Mouse (Mus musculus) gastrocnemius, postnatal 14 days (tissue): Measurements from ENCODE around the gene Gm3139. TPM values are rescaled to one million over a fixed set of nuclear protein-coding genes. Genes with fewer than 3 reads are reported as not detected.
"Not testable (repeated sequence)": the region's sequence is repeated elsewhere in the genome, so short reads cannot be mapped to it uniquely, and the experiment has no call there.

Experiments
- DNase-seq: peaks from one replicate; pipeline ENCODE4 v3.0.0; 2021; ENCODE audit warnings: mixed read lengths
- intact Hi-C: fragments of 180-260 bp; cut with DNase I; formaldehyde crosslinking; loops from one replicate; pipeline ENCODE4 v1.15.1; 2025; ENCODE audit warnings: low total_unique reads
- long read RNA-seq, 2 experiments: library from polyadenylated mRNA; stranded (forward); transcript quantifications; one replicate each; pipeline ENCODE4 v2.0.0; 2021
- total RNA-seq, 2 experiments: library from RNA; stranded (reverse); gene quantifications; 2 replicates each; pipeline ENCODE4 v1.2.3; 2021

The Gm3139 gene
- total RNA-seq: not detected
- long read RNA-seq, experiment 1: 0 reads
- long read RNA-seq, experiment 2: 0 reads

GRCm38 (mm10) chr5:94525987-94526386 is at the start of gene Gm3139:
TSS of gene Gm3139 (plus strand) at chr5:94526287.
- DNase-seq, intact Hi-C loops: not testable (repeated sequence)

Other genes with a start within 250 kb of the Gm3139 start
- gene A430089I19Rik, start 219.5 kb upstream of the Gm3139 start, total RNA-seq: not detected
- gene Gm6502, start 211.9 kb upstream of the Gm3139 start, total RNA-seq: not detected
- not detected for gene AA792892, start 186.5 kb upstream of the Gm3139 start, total RNA-seq
- gene Gm7682, start 80.5 kb upstream of the Gm3139 start, total RNA-seq: not detected
- not detected for gene Gm3147, start 90.1 kb downstream of the Gm3139 start, total RNA-seq
- not detected for gene Gm6509, start 97.7 kb downstream of the Gm3139 start, total RNA-seq
- gene Gm6205, start 122.1 kb downstream of the Gm3139 start, total RNA-seq: not detected